Mouse (Mus musculus): ENCODE data around the gene H2afj.

DNA sequence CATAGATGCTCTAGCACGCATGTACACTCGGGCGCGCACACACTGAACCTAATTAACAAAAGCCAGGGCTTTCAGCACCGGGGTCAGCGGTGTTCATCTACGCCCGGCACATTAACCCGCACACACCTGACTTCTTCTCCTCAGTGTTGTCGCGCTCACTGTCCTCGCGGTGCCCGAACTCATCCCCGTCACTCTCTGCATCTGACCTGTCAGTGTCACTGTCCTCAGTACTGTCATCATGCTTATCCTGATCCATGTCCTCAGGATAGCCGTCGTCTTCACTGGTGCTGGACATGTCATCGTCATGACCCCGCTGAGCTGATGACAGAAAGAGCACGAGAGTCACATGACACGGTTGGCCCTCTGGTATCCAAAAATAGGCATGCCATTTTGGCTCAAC lies 12.3 kb downstream of the H2afj start:
- TF ChIP-seq CTCF (IDR thresholded peaks at IDR 0.05) (no peak), EP300 (IDR thresholded peaks at IDR 0.05; ENCODE audit: insufficient read depth, low read depth, low read length) (no peak), POLR2A (IDR thresholded peaks at IDR 0.05; ENCODE audit: insufficient read depth, low read depth, low read length) (no peak)
